Mouse (Mus musculus): ENCODE data around the gene Gatad2b.
"Not testable (repeated sequence)": the region's sequence is repeated elsewhere in the genome, so short reads cannot be mapped to it uniquely, and the experiment has no call there.

Gene Gatad2b

DNA sequence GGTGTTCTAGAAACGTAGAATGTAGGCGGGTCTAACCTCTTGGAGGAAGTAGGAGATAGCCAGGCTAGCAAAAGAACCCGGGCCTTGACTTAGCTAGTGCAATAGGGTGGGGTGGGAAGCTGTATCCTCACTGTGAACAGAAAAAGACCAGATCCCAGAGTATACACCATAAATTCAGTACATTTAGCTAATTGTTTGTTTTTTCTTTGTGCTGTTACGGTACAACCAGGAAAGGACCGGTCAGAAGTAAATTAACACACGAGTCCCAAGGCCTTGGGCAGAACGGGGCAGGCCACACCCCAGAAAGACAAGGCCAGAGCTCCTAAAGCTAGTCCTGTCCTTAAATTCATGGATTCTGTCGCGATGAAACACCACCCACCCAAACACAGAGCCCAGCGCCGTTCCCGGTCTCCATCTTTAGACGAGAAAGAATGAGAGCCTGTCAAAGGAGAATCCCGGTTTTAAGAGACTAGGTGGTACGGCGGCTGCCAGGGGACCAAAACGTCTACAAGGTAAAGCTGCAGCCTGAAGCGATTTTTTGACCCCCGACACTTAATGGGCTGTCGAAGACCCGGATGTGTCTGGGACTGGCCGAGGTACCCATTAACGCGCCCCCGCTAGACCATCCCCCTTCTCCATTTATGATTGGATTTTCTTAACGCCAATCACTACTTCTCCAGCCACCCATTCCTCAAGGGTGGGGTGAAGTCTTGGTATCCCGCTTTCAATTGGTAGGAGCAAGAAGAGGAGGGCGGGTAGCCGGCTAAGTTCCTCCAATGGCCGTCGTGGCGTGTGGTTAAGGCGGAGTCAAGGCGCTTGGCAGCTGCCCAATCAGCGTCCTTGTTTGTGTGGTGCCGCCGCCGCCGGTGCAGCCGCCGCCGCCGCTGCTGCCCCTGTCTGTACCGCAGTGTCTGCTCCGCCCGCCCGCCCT is at the start of gene Gatad2b:
Gene Gatad2b (plus strand): TSS at position 834 of the 931 bp plus-strand sequence.
- DNase-seq (ENCODE audit: low spot score) = peak; percentile 91

DNA sequence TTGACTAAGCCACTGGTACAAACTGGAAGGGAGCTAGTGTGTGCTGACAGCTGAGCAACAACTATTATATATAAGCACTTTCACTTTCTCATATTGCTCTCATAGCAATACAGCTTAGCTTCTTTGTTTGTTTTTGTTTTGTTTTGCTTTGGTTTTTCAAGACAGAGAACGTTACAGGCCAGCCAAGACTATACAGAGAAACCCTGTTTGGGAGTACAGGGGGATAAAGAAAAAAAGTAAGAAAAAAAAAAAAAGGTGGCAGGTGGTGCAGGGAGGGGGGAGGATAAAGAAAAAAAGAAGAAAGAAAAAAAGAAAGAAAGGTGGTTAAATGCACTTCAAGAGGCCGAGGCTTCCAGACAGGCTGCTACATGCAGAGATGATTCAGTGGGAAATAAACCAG is 47.6 kb upstream of the Gatad2b start:
- DNase-seq (ENCODE audit: low spot score) = no peak

DNA sequence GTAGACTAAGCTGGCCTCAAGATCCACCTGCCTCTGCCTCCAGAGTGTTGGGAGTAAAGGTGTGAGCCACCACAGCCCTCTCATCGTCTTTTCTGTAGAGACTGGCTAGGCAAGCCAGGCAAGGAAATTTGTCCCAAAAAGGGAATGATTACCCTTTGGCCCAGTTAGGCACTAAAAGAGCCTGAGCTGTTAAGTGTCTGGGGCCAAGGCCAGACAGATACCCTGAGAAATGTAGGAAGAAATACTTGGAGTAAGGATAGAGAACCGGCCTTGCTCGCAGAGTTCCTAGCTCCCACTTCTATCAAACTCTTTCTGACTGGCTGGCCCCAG is 45.4 kb upstream of the Gatad2b start:
- DNase-seq (ENCODE audit: low spot score) = no peak

DNA sequence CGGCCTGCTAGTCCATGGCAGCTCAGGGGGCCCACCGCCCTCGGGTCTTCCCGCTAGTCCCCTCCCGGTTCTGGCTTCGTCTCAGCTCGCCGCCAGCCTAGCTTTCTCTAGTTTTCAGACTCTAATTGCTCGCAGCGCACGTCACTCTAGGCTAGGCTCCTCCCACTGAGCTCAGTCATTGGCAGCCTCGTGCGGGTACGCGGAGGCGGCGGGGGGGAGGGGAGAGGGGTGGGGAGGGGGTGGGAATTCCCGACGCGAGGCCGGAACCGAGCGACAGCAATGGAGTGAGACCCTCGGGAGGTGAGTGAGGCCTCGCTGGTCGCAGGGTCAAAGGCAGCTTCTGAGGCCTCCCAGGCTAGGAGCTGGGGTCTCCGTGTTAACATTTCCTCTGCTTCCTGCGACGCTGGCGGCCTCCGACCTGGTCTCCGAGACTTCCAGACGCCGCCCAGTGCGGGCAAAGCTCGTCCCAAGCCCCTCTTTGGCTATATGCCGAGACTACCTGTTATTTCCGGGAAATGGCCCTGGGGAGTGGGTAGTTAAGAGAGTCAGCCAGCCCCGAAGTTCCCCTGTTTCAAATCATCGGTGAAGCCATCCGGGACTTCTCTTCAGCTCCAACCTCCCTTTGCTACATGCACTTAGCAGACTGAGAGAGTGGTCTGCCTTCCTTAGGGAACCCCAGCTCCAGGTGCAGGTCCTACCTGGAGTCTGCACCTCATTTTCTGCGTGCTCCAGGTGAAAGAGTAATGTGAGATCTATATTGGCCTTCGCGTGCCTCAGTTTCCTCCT is 44.8 kb upstream of the Gatad2b start, which contains the start of gene Slc39a1:
Gene Slc39a1 (plus strand): TSS at position 213 of the 786 bp plus-strand sequence.
- DNase-seq (ENCODE audit: low spot score) = peak; percentile 71

DNA sequence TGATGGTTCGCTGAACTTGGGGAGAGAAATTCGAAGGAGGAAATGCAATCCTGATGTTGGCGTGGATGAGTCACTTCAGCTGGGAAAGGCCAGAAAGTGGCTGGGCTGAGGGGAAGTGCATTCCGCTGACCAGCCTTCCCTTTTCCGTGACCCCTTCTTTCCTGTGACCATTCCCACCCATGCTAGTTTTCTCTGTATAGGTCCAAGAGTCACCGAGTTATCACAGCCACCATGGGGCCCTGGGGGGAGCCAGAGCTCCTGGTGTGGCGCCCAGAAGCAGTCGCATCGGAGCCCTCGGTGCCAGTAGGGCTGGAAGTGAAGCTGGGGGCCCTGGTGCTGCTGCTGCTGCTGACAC is 44.3 kb upstream of the Gatad2b start:
- DNase-seq (ENCODE audit: low spot score) = no peak

DNA sequence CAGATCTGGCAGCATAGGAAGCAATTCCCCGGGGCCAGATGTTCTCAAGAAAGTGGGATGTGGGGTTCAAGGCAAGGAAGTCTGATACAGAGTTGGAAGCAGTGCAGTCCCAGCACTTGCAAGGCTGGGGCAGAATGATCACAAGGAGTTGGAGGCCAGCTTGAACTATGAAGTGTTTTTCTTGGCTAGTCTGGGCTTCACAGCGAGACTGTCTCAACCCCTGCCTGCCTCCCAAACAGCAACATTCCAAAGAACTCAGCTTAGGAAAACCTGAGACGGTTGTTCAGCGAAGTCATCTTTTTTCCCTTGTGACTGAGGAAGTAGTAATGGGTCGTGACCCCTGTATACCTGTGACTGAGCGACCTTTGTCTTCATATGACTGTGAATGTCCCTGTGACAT is 42.2 kb upstream of the Gatad2b start:
- DNase-seq (ENCODE audit: low spot score) = no peak

DNA sequence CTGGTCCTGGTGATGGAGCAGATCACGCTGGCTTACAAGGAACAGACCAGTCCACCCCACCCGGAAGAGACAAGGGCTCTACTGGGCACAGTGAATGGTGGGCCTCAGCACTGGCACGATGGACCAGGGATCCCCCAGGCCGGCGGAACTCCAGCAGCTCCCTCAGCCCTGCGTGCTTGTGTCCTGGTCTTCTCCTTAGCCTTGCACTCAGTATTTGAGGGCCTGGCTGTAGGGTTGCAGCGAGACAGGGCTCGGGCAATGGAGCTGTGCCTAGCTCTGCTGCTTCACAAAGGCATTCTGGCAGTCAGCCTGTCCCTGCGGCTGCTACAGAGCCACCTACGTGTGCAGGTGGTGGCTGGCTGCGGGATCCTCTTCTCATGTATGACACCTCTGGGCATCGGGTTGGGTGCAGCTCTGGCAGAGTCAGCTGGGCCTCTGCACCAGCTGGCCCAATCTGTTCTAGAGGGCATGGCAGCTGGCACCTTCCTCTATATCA is 41.2 kb upstream of the Gatad2b start:
- DNase-seq (ENCODE audit: low spot score) = not testable (repeated sequence)

DNA sequence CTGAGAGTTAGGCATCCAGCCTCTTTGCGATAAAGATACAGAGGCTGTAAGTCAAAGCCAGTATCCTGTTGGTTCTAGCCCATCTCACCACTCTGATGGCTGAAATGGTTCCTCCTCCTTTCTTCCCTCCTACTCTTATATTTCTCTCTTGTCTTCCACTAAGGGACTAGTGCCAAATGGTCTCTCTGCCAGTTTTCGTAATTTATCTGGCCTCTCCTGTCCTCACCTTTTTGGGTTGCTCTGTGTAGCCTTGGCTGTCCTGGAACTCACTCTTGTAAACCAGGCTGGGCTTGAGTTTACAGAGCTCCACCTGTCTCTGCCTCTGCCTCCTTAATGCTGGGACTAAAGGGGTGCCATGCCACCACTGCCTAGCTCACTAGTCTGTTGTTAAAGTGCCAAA is 40.3 kb upstream of the Gatad2b start:
- not testable (repeated sequence) for DNase-seq (ENCODE audit: low spot score)

DNA sequence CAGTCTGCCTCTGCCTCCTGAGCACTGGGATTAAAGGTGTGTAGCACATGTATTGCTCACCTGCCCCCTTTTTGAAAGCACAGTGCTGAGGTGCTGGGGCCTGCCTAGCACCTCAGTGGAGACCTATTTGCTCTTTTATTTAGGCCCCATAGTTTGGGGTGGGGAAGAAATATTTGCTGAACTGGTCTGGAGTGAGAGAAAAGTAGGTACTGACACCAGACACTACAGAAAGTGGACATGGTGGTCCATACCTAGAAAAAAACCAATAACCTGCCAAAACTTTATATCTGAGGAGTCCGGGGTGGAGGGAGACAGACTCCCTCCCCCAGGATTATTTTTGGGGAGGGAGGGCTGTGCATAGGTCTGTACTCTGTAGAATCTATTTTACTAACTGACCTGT is 39.8 kb upstream of the Gatad2b start:
- not testable (repeated sequence) for DNase-seq (ENCODE audit: low spot score)

DNA sequence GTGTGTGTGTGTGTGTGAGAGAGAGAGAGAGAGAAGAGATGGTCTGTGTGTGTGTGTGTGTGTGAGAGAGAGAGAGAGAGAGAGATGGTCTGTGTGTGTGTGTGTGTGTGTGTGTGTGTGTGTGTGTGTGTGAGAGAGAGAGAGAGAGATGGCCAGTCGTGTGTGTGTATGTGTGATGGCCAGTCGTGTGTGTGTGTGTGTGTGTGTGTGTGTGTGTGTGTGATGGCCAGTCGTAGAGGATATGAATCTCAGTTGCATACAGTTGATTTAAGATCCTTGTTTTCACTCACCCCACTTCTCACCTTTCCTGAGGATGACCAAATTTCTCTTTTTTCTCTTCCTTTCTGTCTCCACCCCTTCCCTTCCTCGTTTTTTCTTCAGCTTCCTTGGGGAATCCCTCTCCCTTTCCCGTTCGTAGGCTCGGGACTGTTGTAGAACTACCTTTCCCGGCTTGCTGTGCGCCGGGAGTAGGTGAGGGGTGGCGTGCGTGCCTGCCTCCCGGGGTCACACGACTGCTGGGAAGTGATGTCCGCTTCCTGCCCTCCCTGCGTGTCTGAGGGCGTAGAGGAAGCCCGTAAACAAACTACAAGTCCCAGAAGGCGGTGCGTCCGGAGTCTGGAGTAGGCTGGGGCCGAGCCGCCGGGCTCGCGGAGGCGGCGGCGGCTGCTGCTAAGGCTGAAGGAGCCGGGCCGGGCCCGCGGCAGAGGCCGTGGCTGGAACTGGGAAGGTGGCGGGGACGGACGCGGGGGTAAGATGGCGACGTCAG is 39.1 kb upstream of the Gatad2b start, which contains the start of gene Crtc2:
Gene Crtc2 (plus strand): TSS at position 511 of the 766 bp plus-strand sequence.
- peak; percentile 81 for DNase-seq (ENCODE audit: low spot score)

DNA sequence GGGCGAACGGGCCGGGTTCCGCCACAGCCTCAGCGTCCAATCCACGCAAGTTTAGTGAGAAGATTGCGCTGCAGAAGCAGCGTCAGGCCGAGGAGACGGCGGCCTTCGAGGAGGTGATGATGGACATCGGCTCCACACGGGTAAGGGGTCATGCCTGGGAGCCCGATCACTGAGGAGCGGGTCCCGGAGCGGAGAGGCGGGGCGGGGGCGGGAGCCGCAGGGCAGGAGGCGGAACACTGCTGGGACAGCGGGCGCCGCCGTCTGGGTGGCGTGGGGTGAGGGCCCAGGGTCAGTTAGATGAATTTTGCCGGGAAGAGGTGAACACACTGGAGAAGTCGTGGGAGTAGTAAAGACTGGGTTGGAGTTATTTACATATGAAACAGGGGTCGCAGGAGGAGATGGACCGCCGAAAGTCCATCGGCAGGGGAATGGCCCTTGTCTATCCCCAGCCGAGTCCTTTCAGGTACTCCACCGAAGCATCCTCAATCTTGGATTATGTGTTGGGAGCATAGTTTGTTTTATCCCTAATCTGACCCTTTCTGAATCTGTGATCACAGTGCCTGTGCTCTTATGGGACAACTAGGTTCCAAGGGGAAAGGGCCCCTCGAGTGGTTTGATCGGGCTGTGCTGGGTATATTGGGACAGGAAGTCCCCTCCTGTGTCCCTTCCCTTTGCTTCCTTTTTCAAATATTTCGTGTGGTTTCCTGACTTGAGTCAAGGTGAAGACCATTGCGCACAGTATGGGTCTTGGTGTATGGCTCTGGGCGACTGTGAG is 38.4 kb upstream of the Gatad2b start:
- DNase-seq (ENCODE audit: low spot score) = no peak

DNA sequence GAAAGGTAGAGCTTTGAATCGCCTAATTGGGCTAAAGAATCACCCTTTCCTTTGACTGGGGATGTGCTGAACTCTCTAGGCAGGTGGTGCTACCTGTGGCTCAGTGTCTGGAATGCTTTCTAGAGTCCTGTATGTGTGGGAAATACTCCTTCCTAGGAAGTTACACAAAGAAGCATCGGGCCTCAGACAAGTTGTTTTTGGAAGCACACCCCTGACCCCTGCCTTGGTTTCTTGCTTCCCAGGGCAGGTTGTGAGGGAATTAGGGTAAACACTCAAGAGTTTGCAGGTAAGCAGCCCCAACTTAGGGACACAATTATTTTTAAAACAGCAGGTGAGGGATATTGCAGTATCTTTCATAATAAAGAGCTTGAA is 37.8 kb upstream of the Gatad2b start:
- no peak for DNase-seq (ENCODE audit: low spot score)

DNA sequence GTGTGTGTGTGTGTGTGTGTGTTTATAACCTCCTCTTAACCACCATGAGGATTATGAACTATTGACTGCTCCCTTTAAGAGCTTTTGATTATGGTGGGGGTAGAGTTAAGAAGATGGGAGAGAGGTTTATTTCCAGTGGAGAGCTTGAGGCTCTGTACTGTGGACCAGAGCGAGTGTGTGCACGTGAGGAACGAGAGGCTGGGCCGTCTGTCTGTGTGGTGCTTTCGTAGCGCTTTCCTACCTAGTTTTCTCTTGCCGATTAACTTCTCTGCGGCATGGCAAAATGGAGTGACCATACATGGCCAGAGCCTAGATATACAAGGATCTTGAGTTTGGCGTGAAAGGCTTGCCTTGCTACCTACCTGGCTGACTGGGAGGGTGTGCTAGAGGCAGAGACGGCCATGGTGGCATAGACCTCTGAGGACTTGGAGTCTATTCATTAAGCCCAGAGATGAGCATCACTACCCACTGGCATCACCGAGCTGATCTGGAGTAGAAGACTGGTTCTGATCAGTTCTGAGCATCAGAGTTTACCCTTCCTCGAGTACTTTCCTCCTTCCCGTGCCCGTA is 37.1 kb upstream of the Gatad2b start:
- no peak for DNase-seq (ENCODE audit: low spot score)

DNA sequence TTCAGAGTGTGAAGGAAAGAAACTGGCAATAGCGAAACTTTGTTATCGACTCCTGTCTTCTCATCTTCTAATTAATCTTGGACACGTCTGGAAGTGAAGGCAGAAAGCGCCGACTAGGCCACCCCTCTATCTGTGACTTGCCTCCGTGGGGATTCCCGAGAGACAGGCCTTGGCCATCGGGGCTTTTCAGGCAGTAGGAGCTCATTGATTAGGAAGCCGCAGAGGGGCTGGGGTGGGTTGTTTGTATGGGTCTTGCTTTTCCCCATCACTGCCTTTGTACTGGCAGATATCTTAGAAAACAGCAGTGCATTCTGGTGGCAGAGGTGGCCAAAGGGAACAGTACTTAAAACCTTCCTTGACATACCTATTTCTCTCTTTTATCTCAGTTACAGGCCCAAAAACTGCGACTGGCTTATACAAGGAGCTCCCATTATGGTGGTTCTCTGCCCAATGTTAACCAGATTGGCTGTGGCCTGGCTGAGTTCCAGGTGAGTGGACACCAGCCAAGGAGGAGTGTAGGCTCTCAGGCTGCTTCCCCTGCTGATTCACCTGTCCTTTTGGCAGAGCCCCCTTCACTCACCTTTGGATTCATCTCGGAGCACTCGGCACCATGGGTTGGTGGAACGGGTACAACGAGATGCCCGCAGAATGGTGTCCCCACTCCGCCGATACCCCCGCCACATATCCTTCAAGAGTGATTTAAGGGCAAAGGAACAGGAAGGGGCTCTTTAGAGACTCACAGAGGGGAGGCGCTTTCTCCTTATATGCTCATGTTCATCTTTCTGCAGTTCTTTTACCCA is 36.0 kb upstream of the Gatad2b start:
- no peak for DNase-seq (ENCODE audit: low spot score)

DNA sequence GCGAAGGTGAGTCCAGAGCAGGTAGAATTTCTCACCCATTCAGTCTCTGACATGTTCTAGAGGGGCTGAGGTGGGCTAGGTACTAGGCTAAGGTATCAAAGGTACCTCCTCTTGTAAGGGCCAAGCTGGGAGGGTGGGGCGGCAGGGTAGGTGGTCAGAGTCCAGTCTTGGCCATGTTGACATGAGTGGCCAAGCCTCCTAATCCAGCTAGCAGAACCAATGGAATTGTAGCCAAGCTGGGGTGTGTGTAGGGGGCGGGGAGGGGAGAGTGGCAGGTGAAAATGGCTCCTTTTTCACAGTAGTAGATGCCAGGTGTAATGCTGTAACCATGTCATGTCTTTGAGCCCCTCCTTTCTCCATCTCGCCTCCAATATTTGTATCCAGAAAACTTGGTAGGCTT is 34.5 kb upstream of the Gatad2b start:
- no peak for DNase-seq (ENCODE audit: low spot score)

DNA sequence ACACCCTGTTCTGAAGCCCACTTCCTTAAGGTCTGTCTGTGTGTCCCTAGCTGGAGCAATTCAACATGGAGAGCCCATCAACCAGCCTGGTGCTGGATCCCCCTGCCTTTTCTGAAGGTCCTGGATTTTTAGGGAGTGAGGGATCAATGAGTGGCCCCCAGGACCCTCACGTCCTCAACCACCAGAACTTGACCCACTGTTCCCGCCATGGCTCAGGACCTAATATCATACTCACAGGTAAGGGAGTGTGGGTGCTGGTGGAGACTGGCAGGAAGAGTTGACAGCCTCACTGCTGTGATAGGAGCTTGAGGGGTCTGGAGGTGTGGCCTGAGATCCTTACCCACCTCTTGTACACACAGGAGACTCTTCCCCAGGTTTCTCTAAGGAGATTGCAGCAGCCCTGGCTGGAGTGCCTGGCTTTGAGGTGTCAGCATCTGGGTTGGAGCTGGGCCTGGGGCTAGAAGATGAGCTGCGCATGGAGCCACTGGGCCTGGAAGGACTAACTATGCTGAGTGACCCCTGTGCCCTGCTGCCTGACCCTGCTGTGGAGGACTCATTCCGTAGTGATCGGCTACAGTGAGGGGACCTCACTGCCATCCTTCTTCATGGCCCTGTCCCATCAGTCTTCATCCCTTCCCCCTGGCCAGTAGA is 29.7 kb upstream of the Gatad2b start:
- DNase-seq (ENCODE audit: low spot score) = no peak

DNA sequence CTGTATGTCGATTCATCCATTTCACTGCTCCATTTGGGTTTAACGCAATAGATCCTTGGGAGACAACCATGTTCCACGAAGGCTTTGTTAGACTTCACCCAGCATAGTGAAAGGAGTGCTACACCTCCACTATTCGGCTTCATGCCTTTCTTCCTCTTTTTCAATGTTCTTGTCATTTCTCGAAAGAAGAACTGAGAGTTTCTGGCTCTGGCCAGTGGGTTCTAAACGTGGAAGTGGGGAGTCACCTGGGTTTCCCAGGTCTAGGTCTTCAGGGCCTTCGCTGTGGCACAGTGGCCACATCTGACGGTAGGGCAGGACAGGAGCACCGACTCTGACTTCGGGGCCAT is 28.3 kb upstream of the Gatad2b start:
- DNase-seq (ENCODE audit: low spot score) = no peak

DNA sequence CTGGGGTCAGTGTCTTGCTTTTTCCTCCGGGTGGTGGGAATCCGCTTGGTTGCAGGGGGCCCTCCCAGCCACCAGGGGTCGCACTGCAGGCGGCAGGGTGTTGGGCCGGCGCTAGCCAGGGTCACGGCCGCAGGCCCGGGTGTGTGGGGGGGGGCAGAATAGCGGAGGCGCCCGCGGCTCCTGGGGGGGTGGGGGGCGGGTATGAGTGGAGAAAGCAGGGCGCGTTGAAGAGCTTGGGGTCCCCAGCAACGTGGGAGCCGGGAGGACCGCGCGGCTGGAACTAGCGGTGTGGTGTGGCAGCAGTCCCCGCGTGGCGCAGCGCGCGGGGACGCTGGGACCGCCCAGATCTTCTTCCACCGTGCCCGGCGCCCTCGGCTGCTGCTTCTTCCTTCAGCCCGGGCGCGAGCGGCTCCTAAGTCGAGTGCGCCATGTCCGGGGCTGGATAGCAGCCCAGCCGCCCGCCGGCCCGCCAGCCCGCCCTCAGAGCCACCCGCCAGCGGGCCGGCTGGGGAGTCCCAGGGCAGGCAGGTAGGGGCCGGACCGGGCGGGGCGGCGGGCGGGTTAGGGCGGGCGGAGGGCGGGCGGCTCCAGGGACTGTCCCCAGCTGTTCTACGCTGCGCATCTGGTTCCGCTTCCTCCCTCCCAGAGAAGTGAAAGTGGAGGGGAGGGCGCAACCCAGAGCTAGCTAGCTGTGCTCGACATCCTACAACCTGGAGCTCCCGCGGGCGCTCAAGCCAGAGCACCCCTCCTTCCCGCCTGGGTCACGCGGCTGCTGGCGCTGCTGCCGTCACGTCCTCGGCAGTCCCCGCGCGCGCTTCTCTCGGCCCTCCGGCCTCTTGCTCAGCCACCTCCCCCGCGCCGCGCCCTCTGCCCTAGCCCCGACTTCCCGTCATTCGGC is 27.7 kb upstream of the Gatad2b start, which contains the start of gene Dennd4b:
Gene Dennd4b (plus strand): TSS at position 152 of the 898 bp plus-strand sequence.
- DNase-seq (ENCODE audit: low spot score) = peak; percentile 85
